Mouse (Mus musculus) CD4-positive naive resting alpha-beta T cell, adult 76 days (primary cell): ENCODE results near the gene Gtpbp3. TPM values are rescaled to one million over a fixed set of nuclear protein-coding genes. Genes with fewer than 3 reads are reported as not detected.

ENCODE experiments used
- total RNA-seq: library from RNA; stranded (reverse); gene quantifications from one replicate; pipeline ENCODE4 v1.2.4, GENCODE M21; 2023

The Gtpbp3 gene
- total RNA-seq = 10.3 TPM

GRCm38 (mm10) chr8:71487691-71488445, at the start of gene Gtpbp3:
Gtpbp3 (plus strand) TSS chr8:71488103.

GRCm38 (mm10) chr8:71463188-71464033, 24.5 kb upstream of the Gtpbp3 start, which contains the start of gene Abhd8:
Abhd8 (minus strand) TSS chr8:71463655.

GRCm38 (mm10) chr8:71464513-71465500, 23.1 kb upstream of the Gtpbp3 start, which contains the start of gene Mrpl34:
Mrpl34 (plus strand) TSS chr8:71464959.

DNA sequence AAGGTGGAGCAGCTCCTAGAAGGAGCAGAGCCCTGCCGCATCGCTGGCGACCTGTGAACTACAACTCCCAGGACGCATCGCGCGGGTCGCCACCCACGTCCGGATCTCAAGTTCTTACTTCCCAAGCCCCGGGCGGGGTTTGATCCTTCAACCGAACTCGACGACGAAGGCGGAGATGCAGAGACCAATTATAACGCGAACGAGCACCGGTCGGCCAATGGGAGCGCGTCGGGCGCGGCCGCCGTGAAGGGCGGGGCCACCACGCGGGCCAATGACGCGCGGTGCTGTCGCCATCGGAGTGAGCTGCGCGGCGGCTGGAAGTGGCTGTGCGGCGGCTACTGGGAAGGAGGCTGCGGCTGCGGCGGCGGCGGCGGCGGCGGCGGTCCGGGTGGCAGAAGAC, 19.0 kb upstream of the Gtpbp3 start, which contains the start of gene Dda1:
Gene Dda1 (plus strand): TSS at position 284 of the 400 bp plus-strand sequence.

GRCm38 (mm10) chr8:71485142-71486135, 2.5 kb upstream of the Gtpbp3 start, which contains the start of gene Ano8:
Ano8 (minus strand) TSS chr8:71485963.

DNA sequence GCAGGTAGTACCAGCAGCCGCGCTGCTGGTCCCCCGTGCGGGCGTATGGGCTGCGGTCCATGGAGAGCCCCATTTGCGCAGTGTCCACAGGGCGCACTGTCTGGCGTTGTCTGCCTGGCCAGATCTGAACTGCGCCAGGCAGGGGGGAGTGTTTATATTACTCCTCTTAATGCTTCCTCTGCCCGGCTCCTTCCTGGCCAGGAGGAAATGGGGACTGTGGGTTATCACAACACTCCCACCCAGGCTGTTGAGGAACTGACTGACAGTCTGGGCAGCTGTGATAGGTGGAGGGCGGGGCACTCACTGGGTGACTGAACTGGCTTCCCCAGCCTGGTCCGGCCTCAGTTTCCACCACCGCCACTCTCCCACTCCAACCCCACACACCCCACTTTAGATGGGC, 23.7 kb downstream of the Gtpbp3 start, which contains the start of gene Plvap:
Gene Plvap (minus strand): TSS at position 109 of the 400 bp plus-strand sequence.

DNA sequence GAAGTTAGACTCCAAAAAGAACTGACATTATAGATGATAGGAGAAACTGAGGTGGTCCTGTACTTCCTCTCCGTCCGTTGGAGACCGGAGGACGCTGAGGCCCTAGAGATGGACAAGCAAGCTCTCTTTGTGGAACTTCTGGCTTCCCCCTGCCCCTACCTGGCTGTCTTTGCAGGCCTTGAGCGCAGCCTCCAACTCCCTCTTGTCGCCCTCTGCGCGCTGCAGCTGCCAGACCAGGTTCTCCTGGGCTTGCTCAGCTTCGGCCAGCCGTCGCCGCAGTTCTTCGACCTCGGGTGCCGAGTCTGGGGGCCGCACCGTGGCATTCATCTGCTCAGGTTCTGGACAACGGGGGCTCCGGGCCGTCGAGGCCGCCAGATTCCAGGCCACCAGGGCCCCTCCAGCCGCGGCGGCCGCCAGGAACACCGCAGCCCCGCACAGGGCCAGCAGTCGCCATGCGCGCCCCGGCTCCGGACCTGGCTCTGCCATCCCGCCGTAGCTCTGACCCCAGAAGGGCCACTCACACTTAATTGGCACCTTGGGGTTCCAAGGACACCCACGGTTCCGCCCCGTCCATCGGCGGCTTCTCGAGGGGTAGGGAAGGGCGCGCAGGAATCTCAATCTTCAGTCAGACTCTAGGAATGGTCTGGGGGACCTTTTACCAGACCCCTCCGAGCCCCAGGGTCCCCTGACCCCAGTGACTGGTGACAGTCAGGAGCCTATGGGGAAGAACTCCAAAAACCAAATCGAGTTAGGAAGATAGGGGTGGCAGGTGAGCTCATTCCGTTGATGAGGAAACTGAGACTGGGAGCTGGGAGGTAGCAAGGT, 37.5 kb downstream of the Gtpbp3 start, which contains the start of gene Ccdc194:
Gene Ccdc194 (minus strand): TSS at position 486 of the 825 bp plus-strand sequence.

DNA sequence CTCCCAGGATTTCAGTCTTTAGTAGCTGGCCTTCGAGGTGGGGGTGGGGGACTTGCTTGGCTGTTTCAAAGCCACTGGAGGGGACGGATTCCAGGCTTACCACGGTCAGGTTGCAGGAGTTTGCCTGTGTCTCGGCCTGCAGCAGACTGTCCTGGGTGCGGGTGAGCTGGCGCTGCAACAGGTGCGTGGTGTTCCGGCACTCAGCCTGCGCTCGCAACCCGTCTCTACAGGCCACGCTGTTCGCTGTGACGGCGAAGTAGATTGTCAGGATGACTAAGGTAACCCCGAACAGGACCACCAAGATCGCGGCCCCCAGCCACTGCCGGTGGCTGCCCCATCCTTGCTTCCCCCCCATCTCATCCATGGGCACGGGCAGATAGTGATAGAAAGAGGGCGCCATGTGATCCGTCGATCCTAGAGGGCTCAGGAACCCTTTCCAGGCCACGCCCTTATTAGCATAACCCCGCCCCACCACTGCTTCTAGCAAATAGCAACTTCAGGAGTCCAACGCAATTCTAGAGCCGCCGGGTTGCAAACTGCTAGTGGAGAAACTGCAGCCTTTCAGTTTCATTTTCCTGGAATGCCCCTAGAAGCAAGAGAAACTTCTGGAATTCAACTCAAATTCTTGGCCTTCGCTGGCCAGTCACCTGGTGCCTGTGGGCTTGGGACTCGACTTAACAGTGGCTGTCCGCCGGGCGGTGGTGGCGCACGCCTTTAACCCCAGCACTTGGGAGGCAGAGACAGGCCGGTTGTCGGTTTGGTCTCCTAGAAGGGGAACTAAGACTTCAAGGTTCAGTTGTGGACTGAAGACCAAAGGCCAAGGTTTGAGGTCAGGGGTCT, 49.3 kb downstream of the Gtpbp3 start, which contains the start of gene Bst2:
Gene Bst2 (minus strand): TSS at position 429 of the 840 bp plus-strand sequence.

GRCm38 (mm10) chr8:71542632-71543343, 54.9 kb downstream of the Gtpbp3 start, which contains the start of gene Mvb12a:
Mvb12a (plus strand) TSS chr8:71542922.

Other genes with a start within 250 kb of the Gtpbp3 start
- 147 TPM for gene Myo9b, start 215.4 kb upstream of the Gtpbp3 start, total RNA-seq
- 39.8 TPM for gene Haus8, start 215.2 kb upstream of the Gtpbp3 start, total RNA-seq
- 304 TPM for gene Use1, start 121.3 kb upstream of the Gtpbp3 start, total RNA-seq
- gene Ocel1, start 116.8 kb upstream of the Gtpbp3 start, total RNA-seq = 23.7 TPM
- gene Nr2f6, start 106.1 kb upstream of the Gtpbp3 start, total RNA-seq = 5.0 TPM
- gene Ushbp1, start 92.3 kb upstream of the Gtpbp3 start, total RNA-seq = not detected
- 93.6 TPM for gene Babam1, start 91.2 kb upstream of the Gtpbp3 start, total RNA-seq
- 1.3 TPM for gene Ankle1, start 82.1 kb upstream of the Gtpbp3 start, total RNA-seq
- 80.8 TPM for gene Abhd8, start 24.4 kb upstream of the Gtpbp3 start, total RNA-seq
- gene Mrpl34, start 23.1 kb upstream of the Gtpbp3 start, total RNA-seq = 20.2 TPM
- 104 TPM for gene Dda1, start 18.9 kb upstream of the Gtpbp3 start, total RNA-seq
- gene Ano8, start 2.1 kb upstream of the Gtpbp3 start, total RNA-seq = 20.5 TPM
- gene Plvap, start 23.6 kb downstream of the Gtpbp3 start, total RNA-seq = 0.56 TPM
- not detected for gene Ccdc194, start 37.6 kb downstream of the Gtpbp3 start, total RNA-seq
- 56.4 TPM for gene Bst2, start 49.4 kb downstream of the Gtpbp3 start, total RNA-seq
- 27.1 TPM for gene Mvb12a, start 54.8 kb downstream of the Gtpbp3 start, total RNA-seq
- gene Tmem221, start 70.8 kb downstream of the Gtpbp3 start, total RNA-seq = 1.2 TPM
- gene Nxnl1, start 78.5 kb downstream of the Gtpbp3 start, total RNA-seq = not detected
- 5.5 TPM for gene Slc27a1, start 80.8 kb downstream of the Gtpbp3 start, total RNA-seq
- 49.5 TPM for gene Pgls, start 104.1 kb downstream of the Gtpbp3 start, total RNA-seq
- gene Fam129c, start 109.5 kb downstream of the Gtpbp3 start, total RNA-seq = 13.7 TPM
- 42.5 TPM for gene Colgalt1, start 122.9 kb downstream of the Gtpbp3 start, total RNA-seq
- 0.53 TPM for gene Unc13a, start 183.7 kb downstream of the Gtpbp3 start, total RNA-seq
- 72.0 TPM for gene Jak3, start 188.2 kb downstream of the Gtpbp3 start, total RNA-seq
- gene Insl3, start 201.1 kb downstream of the Gtpbp3 start, total RNA-seq = 50.8 TPM
- 0.53 TPM for gene B3gnt3, start 213.7 kb downstream of the Gtpbp3 start, total RNA-seq
- gene Fcho1, start 237.6 kb downstream of the Gtpbp3 start, total RNA-seq = 99.7 TPM